Mouse (Mus musculus): ENCODE results near the gene Gm340. TPM values are rescaled to one million over a fixed set of nuclear protein-coding genes. Genes with fewer than 3 reads are reported as not detected.

Gene Gm340
- 1 to 10 TPM; 2.7 to 4.6 TPM for polyA plus RNA-seq (2017; shearing (Covaris generic))

DNA sequence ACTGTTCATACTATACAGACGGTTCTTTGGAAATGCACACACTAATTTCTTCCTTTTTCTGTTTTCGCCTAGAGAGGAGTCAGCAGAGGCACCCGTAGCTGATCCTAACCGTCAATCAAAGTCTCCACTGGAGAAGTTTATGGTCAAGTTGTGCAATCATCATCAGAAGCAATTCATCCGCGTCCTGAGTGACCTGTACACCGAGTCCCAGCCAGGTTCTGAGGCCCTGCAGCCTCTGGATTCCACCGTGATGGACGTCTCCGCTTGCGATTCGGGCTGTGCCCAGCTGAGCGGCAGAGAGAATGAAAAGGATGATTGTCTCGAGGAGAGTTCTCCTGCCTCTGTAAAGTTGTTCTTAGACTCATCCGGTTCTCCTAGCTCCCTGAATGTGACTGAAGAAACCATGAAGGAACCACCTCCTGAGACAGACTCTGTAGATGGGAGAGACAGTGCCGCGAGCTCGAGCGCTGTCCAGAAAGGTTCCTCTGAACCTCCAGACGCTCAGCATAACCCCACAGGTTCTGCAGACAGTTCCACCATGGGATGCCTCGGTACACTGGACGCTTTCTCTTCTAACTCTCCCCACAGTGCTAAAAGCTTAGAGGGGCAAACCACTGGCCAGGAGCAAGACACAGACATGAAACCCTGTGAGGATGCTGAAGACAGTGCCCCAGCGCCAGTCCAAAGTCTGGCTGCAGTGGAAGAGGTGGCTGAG is at the start of gene Gm340:
TSS of gene Gm340 (plus strand) at position 665 of the 715 bp plus-strand sequence.

Other genes starting within 250 kb of the Gm340 start
- 10 to 100 TPM in 1 of 2 experiments, 1 to 10 TPM in 1; 4.4 to 32.2 TPM for gene Pik3ap1, start 197.3 kb upstream of the Gm340 start, polyA plus RNA-seq (2017; shearing (Covaris generic))
- gene Lcor, start 99.7 kb upstream of the Gm340 start, polyA plus RNA-seq (2017; shearing (Covaris generic)): 10 to 100 TPM; 11.1 to 15.5 TPM
- under 1 TPM; 0.22 to 0.83 TPM for gene Slit1, start 161.3 kb downstream of the Gm340 start, polyA plus RNA-seq (2017; shearing (Covaris generic))
- gene Arhgap19, start 219.7 kb downstream of the Gm340 start, polyA plus RNA-seq (2017; shearing (Covaris generic)): 1 to 10 TPM; 2.8 to 3.6 TPM
- 1 to 10 TPM; 2.3 to 3.8 TPM for gene Frat1, start 247.6 kb downstream of the Gm340 start, polyA plus RNA-seq (2017; shearing (Covaris generic))

All from inflammation-experienced regulatory T-cells (primary cell).